Mouse (Mus musculus) liver, embryonic 14.5 days (tissue): Measurements from ENCODE around the gene Mb. TPM values are rescaled to one million over a fixed set of nuclear protein-coding genes. Genes with fewer than 3 reads are reported as not detected.

Experiments
- ATAC-seq: fragments of 200-750 bp; cut with Nextera tagmentation; 2 replicates; pipeline ENCODE4 v1.8.0; 2017; ENCODE audit warnings: moderate number of reproducible peaks, mild to moderate bottlenecking, moderate library complexity; ENCODE audit not compliant: insufficient read depth
- DNase-seq, 3 experiments: peaks; one replicate each; pipeline ENCODE4 v3.0.0-alpha.2; 2012 to 2013; ENCODE audit warnings: low read depth in 3 of 3, low spot score in 3 of 3
- H3K27ac ChIP-seq: fragments of 300-500 bp; sonication (generic); 2 replicates; pipeline ENCODE4 v1.5.1; 2014; ENCODE audit warnings: moderate library complexity, mild to moderate bottlenecking, control low read depth, inconsistent platforms
- H3K27me3 ChIP-seq: fragments of 300-500 bp; sonication (generic); 2 replicates; pipeline ENCODE4 v1.6.1; 2014; ENCODE audit warnings: mild to moderate bottlenecking, low read length, moderate library complexity; ENCODE audit not compliant: control insufficient read depth, insufficient read depth
- H3K36me3 ChIP-seq: fragments of 300-500 bp; sonication (generic); replicated peaks from 2 replicates; pipeline ENCODE4 v1.6.1; 2014; ENCODE audit warnings: low read depth; ENCODE audit not compliant: control insufficient read depth, insufficient read depth
- H3K4me1 ChIP-seq, 2 experiments: fragments of 200-500 bp in 1 of 2; fragments of 300-500 bp in 1 of 2; sonication (generic) in 1 of 2; replicated peaks; 2 replicates each; pipeline ENCODE4 v1.6.1; 2012 to 2014; ENCODE audit warnings: antibody characterized with exemption in 1 of 2, inconsistent platforms in 1 of 2, low read length in 1 of 2; ENCODE audit not compliant: control insufficient read depth in 2 of 2, insufficient read depth in 2 of 2
- H3K4me2 ChIP-seq: fragments of 300-500 bp; sonication (generic); 2 replicates; pipeline ENCODE4 v1.6.1; 2014; ENCODE audit warnings: low read depth, mild to moderate bottlenecking, control low read depth, moderate library complexity
- H3K4me3 ChIP-seq, 2 experiments: fragments of 200-500 bp in 1 of 2; fragments of 300-500 bp in 1 of 2; sonication (generic) in 1 of 2; 2 replicates each; pipeline ENCODE4 v1.5.1; 2012 to 2014; ENCODE audit warnings: low read depth in 2 of 2, low read length in 2 of 2, mild to moderate bottlenecking in 2 of 2, control low read depth in 1 of 2, inconsistent platforms in 1 of 2, moderate library complexity in 1 of 2; ENCODE audit not compliant: insufficient read depth in 1 of 2
- H3K9ac ChIP-seq: fragments of 300-500 bp; sonication (generic); replicated peaks from 2 replicates; pipeline ENCODE4 v1.6.1; 2014; ENCODE audit warnings: mild to moderate bottlenecking, control low read depth, moderate library complexity
- H3K9me3 ChIP-seq: fragments of 300-500 bp; sonication (generic); 2 replicates; pipeline ENCODE4 v1.6.1; 2016; ENCODE audit warnings: low read length, mixed read lengths; ENCODE audit not compliant: control insufficient read depth
- CTCF ChIP-seq: IDR thresholded peaks from 2 replicates; pipeline ENCODE4 v1.5.1; 2016; ENCODE audit warnings: antibody characterized with exemption, low read depth, control low read depth
- EP300 ChIP-seq: IDR thresholded peaks from 2 replicates; pipeline ENCODE4 v1.6.1; 2016; ENCODE audit warnings: antibody characterized with exemption, low read depth
- WGBS: fragments of 180-500 bp; shearing (Covaris S2); extraction: QIAGEN DNeasy Blood & Tissue Kit; methylation state at CpG from one replicate; pipeline ENCODE4 v1.1.7; 2014; ENCODE audit not compliant: insufficient replicate concordance; 5-methylcytosine and 5-hydroxymethylcytosine counted together
- polyA plus RNA-seq, 2 experiments: library from polyadenylated mRNA; depleted of rRNA in 1 of 2; stranded (reverse) in 1 of 2; unstranded in 1 of 2; fragments of >200 nt; fragmentation: Nextera tagmentation in 1 of 2; extraction: Ambion mirVana in 1 of 2; gene quantifications; 2 replicates each; pipeline versions ENCODE4 v1.2.1 to v1.2.3; 2012 to 2014

Gene Mb
- polyA plus RNA-seq, 2 experiments = 0.04 TPM; not detected in 1

DNA sequence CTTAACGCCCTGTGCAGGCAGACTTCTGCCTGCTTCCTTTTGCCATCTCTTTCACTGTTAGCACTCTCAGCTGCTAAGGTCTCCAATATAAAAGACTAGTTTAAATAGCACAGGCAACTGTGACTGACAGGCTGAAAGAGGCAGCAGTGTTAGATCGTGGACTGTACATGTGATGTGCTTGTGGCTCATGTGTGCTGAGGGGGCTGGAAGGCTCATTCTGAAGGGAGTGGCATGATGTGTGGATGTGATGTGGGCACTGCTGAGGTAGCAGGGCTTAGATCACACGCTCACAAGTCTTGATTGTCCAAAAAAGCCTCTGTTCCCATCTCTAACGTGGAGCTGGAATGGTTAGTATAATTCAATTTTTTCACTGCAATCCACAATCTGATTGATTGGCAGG lies 40.9 kb upstream of the Mb start:
- Histone ChIP-seq H3K9ac (no peak overlapping the region), H3K27me3 (no peaks in the 10 kb centered on the region), H3K4me1 (no peaks in the 10 kb centered on the region), H3K27ac (no peak overlapping the region), H3K9me3 (no peaks in the 10 kb centered on the region), H3K36me3 (no peaks in the 10 kb centered on the region; the same call in 1 of the 2 replicates), H3K4me2 (no peak overlapping the region), H3K4me3 (no peak overlapping the region)
- no peak for ATAC-seq
- TF ChIP-seq EP300 (no peak), CTCF (no peak)
- WGBS = 65% methylated on average over 4 of the region's 4 CpGs
- DNase-seq = no peak

DNA sequence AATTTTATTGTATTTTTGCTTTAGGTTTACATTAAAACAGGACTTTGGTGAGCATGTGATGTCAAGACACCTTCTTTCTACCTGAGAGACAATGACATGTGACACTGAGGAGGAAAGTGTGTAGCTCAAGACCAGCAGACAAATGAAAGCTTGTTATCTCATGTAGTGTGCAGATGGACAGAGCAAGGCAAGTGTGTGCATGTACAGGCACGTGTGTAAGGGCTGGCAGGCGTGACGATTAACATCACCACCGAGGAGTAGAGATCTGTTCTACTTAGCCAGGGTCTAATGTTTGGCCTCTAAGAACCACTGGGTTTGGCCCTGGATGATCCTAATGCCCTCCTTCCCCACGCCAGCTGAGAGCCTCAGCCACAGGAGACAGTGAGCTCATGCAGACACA lies 40.1 kb upstream of the Mb start:
- Histone ChIP-seq H3K4me1 (no peaks in the 10 kb centered on the region), H3K27me3 (no peaks in the 10 kb centered on the region), H3K4me3 (no peak overlapping the region), H3K4me2 (no peak overlapping the region), H3K36me3 (no peaks in the 10 kb centered on the region; the same call in 1 of the 2 replicates), H3K9ac (no peak overlapping the region), H3K9me3 (no peaks in the 10 kb centered on the region), H3K27ac (no peak overlapping the region)
- TF ChIP-seq EP300 (no peak), CTCF (no peak)
- DNase-seq (no peak), ATAC-seq (no peak)
- 64% methylated on average over 5 of the region's 5 CpGs for WGBS

DNA sequence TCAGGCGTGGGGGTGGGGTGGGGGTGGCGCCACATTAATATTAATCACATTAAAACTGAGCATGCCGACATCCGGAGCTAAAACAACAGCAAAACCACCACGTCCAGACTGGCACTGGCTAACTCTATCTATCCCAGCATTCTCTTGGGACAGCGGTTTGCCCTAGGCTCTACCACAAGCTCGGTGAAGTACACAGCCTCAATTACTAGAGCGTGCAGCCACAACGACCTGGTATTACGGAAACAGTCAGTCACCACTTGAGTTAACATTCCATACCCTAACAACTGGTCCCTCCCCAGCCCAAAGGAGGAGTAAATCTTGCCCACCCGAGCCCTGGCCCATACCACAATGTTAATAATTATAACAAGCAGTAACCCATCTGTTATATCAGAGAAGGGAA lies 38.8 kb upstream of the Mb start:
- DNase-seq (no peak), ATAC-seq (no peak)
- 62% methylated on average over 11 of the region's 11 CpGs for WGBS

DNA sequence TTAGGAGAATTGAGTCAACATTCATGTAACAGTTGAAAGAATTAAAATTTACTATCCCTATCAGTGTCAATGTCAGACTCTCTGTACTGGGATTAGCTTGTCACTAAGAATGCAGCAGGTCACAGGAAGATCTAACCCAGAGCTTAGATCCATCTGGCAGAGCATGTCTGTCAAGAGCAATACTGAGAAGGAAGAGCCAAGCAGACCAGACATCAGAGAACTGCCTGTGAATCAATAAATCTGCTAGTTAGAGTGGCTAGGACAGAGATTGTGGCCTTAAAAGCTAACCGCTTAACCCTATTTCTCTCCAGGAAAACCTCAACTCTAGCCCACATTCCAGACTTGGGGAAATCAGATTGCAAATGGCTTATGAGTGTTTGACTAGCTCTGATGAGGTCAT lies 36.0 kb upstream of the Mb start:
- H3K27ac ChIP-seq = no peak overlapping the region
- TF ChIP-seq CTCF (no peak), EP300 (no peak)
- ATAC-seq = no peak
- WGBS = 90% methylated on average over 1 of the region's 1 CpGs
- H3K4me3 ChIP-seq = no peak overlapping the region
- no peak for DNase-seq
- H3K36me3 ChIP-seq = no peaks in the 10 kb centered on the region; the same call in 1 of the 2 replicates
- no peaks in the 10 kb centered on the region for H3K9me3 ChIP-seq
- no peak overlapping the region for H3K9ac ChIP-seq
- H3K27me3 ChIP-seq = no peaks in the 10 kb centered on the region
- H3K4me2 ChIP-seq = no peak overlapping the region
- no peaks in the 10 kb centered on the region for H3K4me1 ChIP-seq

More for the DNA sequence above, 38.8 kb upstream of the Mb start:
- Histone ChIP-seq H3K36me3 (no peaks in the 10 kb centered on the region; the same call in 1 of the 2 replicates), H3K4me2 (no peak overlapping the region), H3K27ac (no peak overlapping the region), H3K9me3 (no peaks in the 10 kb centered on the region), H3K4me3 (no peak overlapping the region), H3K27me3 (no peaks in the 10 kb centered on the region), H3K4me1 (no peaks in the 10 kb centered on the region), H3K9ac (no peak overlapping the region)
- no peak for TF ChIP-seq EP300
- no peak for TF ChIP-seq CTCF

DNA sequence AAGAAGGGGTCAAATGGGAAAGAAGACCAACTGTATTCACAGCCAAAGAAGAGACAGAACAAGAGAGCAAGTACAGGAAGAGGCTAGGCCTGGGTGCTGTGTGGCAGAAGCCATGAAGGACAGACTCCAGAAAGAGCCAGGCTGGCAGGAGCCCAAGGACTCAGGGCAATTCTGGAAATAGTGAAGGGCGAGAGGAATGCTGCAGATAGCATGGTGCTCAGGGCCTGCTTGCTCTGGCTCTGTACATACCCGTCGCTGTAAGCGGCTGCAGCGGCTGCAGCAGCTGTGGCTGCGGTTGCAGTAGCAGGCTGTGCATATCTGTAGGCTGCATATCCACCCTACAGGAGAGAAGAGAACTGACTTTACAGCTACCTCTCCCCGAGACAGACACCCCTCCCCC lies 35.3 kb upstream of the Mb start:
- 79% methylated on average over 7 of the region's 7 CpGs for WGBS
- Histone ChIP-seq H3K4me2 (no peak overlapping the region), H3K36me3 (no peaks in the 10 kb centered on the region; the same call in 1 of the 2 replicates), H3K27me3 (no peaks in the 10 kb centered on the region), H3K9ac (no peak overlapping the region), H3K4me3 (no peak overlapping the region), H3K9me3 (no peaks in the 10 kb centered on the region), H3K4me1 (no peaks in the 10 kb centered on the region), H3K27ac (no peak overlapping the region)
- DNase-seq (no peak), ATAC-seq (no peak)
- TF ChIP-seq CTCF (no peak), EP300 (no peak)

DNA sequence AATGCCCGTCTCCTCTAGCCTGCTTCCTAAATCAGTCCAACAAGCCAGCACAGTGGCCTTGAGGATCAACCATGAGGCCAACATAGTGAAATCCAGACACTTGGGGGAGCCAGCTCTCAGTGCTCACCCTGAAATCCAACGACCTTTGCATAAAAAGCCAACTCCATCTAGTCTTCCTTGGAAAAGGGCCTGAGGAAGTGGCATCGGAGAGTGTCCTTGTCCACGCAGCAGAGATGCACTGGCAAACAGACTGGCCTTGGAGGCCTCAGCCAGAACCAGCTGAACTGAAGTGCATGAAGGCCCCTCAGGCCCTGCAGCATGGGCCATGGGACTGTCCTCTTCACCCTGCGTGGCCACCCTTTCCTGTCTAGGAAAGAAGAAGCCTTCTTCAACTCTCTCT lies 31.0 kb upstream of the Mb start:
- Histone ChIP-seq H3K27me3 (no peaks in the 10 kb centered on the region), H3K4me2 (no peak overlapping the region), H3K9ac (no peak overlapping the region), H3K9me3 (no peaks in the 10 kb centered on the region), H3K4me1 (no peaks in the 10 kb centered on the region), H3K27ac (no peak overlapping the region), H3K36me3 (no peaks in the 10 kb centered on the region), H3K4me3 (no peak overlapping the region)
- ATAC-seq (no peak), DNase-seq (no peak)
- no peak for TF ChIP-seq CTCF
- TF ChIP-seq EP300 = no peak
- 68% methylated on average over 5 of the region's 5 CpGs for WGBS
